Mouse (Mus musculus) yolk sac, embryonic 10.5 days (tissue): ENCODE results near the gene Romo1.
"Not testable (repeated sequence)": the region's sequence is repeated elsewhere in the genome, so short reads cannot be mapped to it uniquely, and the experiment has no call there.

Experiments used
- DNase-seq: peaks from one replicate; pipeline ENCODE4 v3.0.0-alpha.2; 2017; ENCODE audit warnings: low spot score

The Romo1 gene

DNA sequence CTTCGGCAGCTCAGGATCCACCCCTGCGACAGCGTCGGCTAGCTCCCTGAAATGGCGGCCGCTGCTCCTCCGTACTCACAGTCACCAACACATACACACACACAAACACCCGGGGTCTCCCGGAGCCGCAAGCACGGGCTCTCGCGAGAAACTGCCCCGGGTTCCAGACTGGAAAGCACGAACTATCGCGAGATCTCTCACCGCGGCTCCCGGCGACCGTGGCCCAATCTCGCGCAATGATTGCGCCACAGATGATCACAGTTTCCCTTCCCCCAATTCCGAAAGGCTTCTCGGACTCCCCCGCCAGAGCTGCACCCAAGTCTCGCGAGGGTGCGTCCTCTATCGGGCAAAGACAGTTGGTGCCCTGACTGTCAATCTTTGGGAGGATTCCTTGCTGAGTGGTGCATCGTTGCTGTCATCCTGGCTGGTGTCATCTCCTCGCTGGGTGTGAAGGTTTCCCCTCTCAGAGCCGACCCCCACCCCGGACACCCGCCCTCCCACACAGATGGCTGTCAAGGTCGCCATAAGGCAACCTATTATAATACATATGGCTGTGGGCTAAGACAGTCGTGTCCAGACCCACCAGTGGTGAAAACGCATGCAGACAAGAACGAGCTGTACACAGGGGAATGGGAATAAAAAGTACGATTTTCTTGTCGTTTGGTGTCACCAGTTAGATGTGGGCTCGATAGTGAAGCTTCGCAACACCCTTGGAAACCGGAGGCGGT is 36.4 kb downstream of the Romo1 start, which contains the start of gene Rbm39:
Gene Rbm39, minus strand, starts transcription at position 145 of the 728 bp plus-strand sequence.
- DNase-seq = peak; percentile 100

GRCm38 (mm10) chr2:156180824-156181590 is 37.2 kb downstream of the Romo1 start:
- DNase-seq = no peak

- DNase-seq = no peak
These were observed 37.8 kb downstream of the Romo1 start for GRCm38 (mm10) chr2:156181592-156181991.

DNA sequence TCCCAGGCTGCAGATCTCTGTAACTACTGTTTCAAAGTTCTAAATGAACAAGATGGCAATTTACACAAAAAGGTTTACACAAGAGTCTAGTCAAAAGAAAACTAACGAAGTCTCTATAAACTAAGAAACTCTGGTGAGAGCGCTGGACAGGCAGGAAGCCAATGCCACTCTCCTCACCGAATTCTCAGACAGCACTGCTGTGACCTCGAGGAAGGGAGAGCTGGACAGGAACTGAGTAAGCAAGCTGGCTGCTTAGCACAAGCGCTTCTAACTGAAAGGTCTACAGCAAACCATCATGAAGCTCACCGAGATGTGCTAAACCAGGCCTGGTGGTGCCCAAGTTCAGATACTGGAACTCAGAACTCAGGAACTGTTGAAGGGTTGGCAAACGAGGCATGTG is 45.4 kb downstream of the Romo1 start:
- DNase-seq = not testable (repeated sequence)

DNA sequence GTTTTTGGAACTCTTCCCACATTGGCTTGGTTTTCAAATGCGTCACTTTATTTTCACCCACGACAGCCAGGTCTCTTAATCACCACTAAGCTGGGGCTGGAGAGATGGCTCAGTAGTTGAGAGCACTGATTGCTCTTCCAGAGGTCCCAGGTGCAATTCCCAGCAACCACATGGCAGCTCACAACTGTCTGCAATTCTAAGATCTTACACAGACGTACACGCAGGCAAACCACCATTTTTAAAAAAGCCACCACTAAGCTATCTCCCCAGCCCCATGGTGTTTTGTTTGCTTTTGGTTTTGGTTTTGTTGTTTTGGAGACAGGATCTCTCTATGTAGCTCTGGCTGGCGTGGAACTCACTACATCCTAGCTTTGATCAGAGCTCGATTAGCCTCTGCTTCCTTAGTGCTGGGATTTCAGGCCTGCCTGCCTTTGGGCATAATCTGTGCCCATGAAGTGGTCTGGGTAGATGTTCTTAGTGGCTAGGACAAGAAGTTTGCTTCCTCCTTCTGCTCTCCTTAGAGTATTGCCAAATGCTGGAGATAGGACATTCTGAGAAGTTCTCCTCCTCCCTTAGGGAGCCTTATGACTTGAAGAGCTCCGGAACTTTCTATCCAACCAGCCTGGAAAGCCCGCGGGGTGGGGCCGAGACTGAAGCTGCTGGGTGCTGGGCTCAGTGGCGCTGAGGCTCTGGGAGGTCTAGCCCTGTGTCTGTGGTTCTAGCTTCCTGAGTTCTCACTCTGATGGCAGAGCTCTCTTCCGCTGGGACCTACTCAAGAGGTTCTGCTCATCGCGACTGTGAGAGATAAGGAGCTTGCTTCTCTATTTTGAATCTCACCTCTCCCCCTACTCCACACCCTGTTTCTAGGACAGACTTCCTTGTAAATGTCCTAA is 46.4 kb downstream of the Romo1 start:
- no peak for DNase-seq

DNA sequence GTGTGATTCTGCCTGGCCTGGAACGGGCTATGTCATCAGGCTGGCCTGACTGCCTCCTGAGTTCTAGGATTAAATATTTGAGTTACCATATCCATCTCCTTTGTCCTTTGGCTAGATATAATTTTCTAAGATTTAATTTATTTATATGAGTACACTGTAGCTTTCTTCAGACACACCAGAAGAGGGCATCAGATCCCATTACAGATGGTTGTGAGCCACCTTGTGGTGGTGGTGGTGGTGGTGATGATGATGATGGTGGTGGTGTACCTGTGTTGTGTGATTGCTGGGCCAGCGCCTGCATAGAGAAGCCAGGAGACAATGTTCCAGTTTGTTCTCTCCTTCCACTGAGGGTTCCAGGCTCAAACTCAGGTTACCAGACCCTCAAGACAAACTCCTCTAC is 47.7 kb downstream of the Romo1 start:
- DNase-seq = no peak

DNA sequence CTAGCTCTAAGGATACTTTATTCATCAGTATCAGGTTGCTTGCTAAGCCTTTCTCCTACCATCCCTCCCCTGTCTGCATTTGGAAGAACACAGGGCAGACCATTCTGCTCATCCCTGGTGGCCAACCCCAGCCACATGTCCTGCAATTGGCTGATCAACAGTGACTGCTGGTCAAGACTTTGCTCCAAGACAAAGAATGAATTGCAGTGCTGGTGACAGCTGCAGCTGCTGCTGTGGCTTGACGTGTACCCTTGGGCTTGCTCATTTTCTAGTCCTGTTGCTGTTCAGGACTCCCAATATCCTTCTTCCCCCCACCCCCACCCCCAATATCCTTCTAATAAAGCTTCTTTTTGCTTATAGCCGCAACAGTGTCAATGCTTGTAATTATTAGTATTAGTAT is 48.2 kb downstream of the Romo1 start:
- no peak for DNase-seq

DNA sequence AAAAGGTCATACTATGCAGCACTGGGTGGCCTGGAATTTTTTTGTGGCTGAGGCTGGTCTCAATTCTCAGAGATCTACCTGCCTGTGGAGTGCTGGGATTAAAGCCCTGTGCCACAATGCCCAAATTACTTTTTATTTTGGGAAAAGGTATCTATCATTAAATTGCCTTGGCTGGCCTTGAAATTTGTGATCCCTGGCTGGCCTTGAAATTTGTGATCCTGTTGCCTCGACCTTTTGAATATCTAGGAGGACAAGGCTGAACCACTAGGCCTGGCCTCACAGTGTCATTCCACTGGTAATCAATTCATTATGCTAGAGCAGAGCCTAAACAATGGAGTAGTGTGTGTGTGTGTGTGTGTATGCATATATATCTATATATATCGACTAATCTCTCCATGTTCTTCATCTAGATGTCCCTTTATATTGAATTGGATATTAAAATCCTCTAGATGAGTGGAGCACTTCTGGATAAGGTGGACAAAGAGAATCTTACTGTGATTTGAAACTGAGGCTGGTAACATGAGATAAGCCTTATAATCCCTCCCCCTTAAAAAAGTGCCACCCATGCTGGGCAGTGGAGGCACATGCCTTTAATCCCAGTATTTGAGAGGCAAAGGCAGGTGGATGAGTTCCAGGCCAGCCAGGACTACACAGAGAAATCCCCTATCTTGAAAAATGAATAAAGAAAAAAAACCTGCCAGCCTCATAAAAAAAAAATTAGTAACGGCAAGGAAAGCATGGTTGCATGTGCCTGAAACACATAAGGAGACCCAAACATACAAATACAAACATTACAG is 49.4 kb downstream of the Romo1 start:
- no peak for DNase-seq

GRCm38 (mm10) chr2:156194571-156194970 is 50.7 kb downstream of the Romo1 start:
- peak; percentile 58 for DNase-seq
